Mouse (Mus musculus) heart, postnatal 0 days (tissue): ENCODE measurements around the gene Magee1.

Source experiments
- CTCF ChIP-seq: IDR thresholded peaks from 2 replicates; pipeline ENCODE4 v1.5.1; 2016; ENCODE audit warnings: antibody characterized with exemption, control low read depth, low read depth
- EP300 ChIP-seq: IDR thresholded peaks from 2 replicates; pipeline ENCODE4 v1.6.1; 2016; ENCODE audit warnings: antibody characterized with exemption, low read depth

GRCm38 (mm10) chrX:105080096-105080495 lies 40.1 kb upstream of the Magee1 start:
- TF ChIP-seq CTCF (no peak), EP300 (no peak)
